Mouse (Mus musculus): Measurements from ENCODE around the gene Serpinb1c.
"Not testable (repeated sequence)": the region's sequence is repeated elsewhere in the genome, so short reads cannot be mapped to it uniquely, and the experiment has no call there.

The Serpinb1c gene

GRCm38 (mm10) chr13:32864529-32864928, 33.5 kb downstream of the Serpinb1c start:
- DNase-seq: not testable (repeated sequence)

- DNase-seq: no peak
Measured at GRCm38 (mm10) chr13:32863456-32863855, 34.6 kb downstream of the Serpinb1c start.

- no peak for DNase-seq
Measured at GRCm38 (mm10) chr13:32860821-32861220, 37.2 kb downstream of the Serpinb1c start.

- no peak for DNase-seq
Measured at GRCm38 (mm10) chr13:32853073-32853472, 44.9 kb downstream of the Serpinb1c start.

- DNase-seq: no peak
Measured at GRCm38 (mm10) chr13:32852539-32852938, 45.5 kb downstream of the Serpinb1c start.

GRCm38 (mm10) chr13:32851967-32852366, 46.0 kb downstream of the Serpinb1c start:
- peak; percentile 39 for DNase-seq

- DNase-seq: no peak
Measured at GRCm38 (mm10) chr13:32850668-32851404, 47.2 kb downstream of the Serpinb1c start, which contains the start of gene Serpinb1a. TSS of gene Serpinb1a (minus strand) at chr13:32851185.

- DNase-seq: no peak
Measured at GRCm38 (mm10) chr13:32850156-32850555, 47.9 kb downstream of the Serpinb1c start.

GRCm38 (mm10) chr13:32849531-32850123, 48.4 kb downstream of the Serpinb1c start:
- DNase-seq: no peak

GRCm38 (mm10) chr13:32849092-32849491, 48.9 kb downstream of the Serpinb1c start:
- no peak for DNase-seq

- no peak for DNase-seq
Measured at GRCm38 (mm10) chr13:32846221-32846620, 51.8 kb downstream of the Serpinb1c start.

- DNase-seq: no peak
Measured at GRCm38 (mm10) chr13:32841349-32841748, 56.7 kb downstream of the Serpinb1c start.

GRCm38 (mm10) chr13:32839314-32839713, 58.7 kb downstream of the Serpinb1c start:
- no peak for DNase-seq

- no peak for DNase-seq
Measured at GRCm38 (mm10) chr13:32834513-32834912, 63.5 kb downstream of the Serpinb1c start.

- DNase-seq: no peak
Measured at GRCm38 (mm10) chr13:32833237-32833636, 64.8 kb downstream of the Serpinb1c start.

- no peak for DNase-seq
Measured at GRCm38 (mm10) chr13:32832776-32833175, 65.2 kb downstream of the Serpinb1c start.

GRCm38 (mm10) chr13:32831505-32832273, 66.3 kb downstream of the Serpinb1c start:
- DNase-seq: no peak
